Mouse (Mus musculus) liver, adult 2 months (tissue): ENCODE data around the gene Fars2. TPM values are rescaled to one million over a fixed set of nuclear protein-coding genes. Genes with fewer than 3 reads are reported as not detected.

ENCODE experiments used
- DNase-seq: peaks from one replicate; pipeline ENCODE4 v3.0.0-alpha.2; 2011; ENCODE audit warnings: low read depth, low spot score; ENCODE audit errors: extremely low read depth
- H3K27ac ChIP-seq: fragments of 200-500 bp; replicated peaks from 2 replicates; pipeline ENCODE4 v1.5.1; 2012; ENCODE audit warnings: low read depth, mild to moderate bottlenecking, control low read depth, inconsistent platforms, low read length; ENCODE audit not compliant: insufficient read depth
- H3K27me3 ChIP-seq: fragments of 200-500 bp; 2 replicates; pipeline ENCODE4 v1.6.1; 2012; ENCODE audit warnings: mild to moderate bottlenecking, moderate library complexity, low read length, inconsistent platforms; ENCODE audit not compliant: control insufficient read depth, insufficient read depth
- H3K36me3 ChIP-seq: fragments of 200-500 bp; 2 replicates; pipeline ENCODE4 v1.6.1; 2012; ENCODE audit warnings: low read length, inconsistent platforms; ENCODE audit not compliant: control insufficient read depth, insufficient read depth
- H3K4me1 ChIP-seq: fragments of 200-500 bp; 2 replicates; pipeline ENCODE4 v1.6.1; 2011; ENCODE audit warnings: low read length; ENCODE audit not compliant: control insufficient read depth, insufficient read depth
- H3K4me3 ChIP-seq: fragments of 200-500 bp; 2 replicates; pipeline ENCODE4 v1.5.1; 2011; ENCODE audit warnings: low read depth, mild to moderate bottlenecking, control low read depth, low read length, moderate library complexity; ENCODE audit not compliant: insufficient read depth
- H3K79me2 ChIP-seq: fragments of 200-500 bp; 2 replicates; pipeline ENCODE4 v1.6.1; 2012; ENCODE audit warnings: inconsistent platforms, mild to moderate bottlenecking, low read length, moderate library complexity; ENCODE audit not compliant: control insufficient read depth, insufficient read depth
- H3K9ac ChIP-seq: fragments of 200-500 bp; 2 replicates; pipeline ENCODE4 v1.6.1; 2012; ENCODE audit warnings: low read depth, mild to moderate bottlenecking, control low read depth, inconsistent platforms, low read length
- CTCF ChIP-seq: fragments of 200-500 bp; IDR thresholded peaks from 2 replicates; pipeline ENCODE4 v1.5.1; 2011; ENCODE audit warnings: low read depth, low read length, control low read depth
- POLR2A ChIP-seq: fragments of 200-500 bp; IDR thresholded peaks from 2 replicates; pipeline ENCODE4 v1.6.1; 2011; ENCODE audit warnings: low read length, control low read depth; ENCODE audit not compliant: insufficient read depth; ENCODE audit errors: extremely low read depth
- WGBS: fragments of 180-500 bp; shearing (Covaris S2); methylation state at CpG from one replicate; pipeline ENCODE4 v1.1.7; 2018; 5-methylcytosine and 5-hydroxymethylcytosine counted together
- polyA plus RNA-seq: library from polyadenylated mRNA; depleted of rRNA; stranded (reverse); fragments of >200 nt; gene quantifications from 2 replicates; pipeline ENCODE4 v1.2.3, GENCODE M21; 2012
- total RNA-seq: library from RNA; depleted of rRNA; stranded (reverse); fragments of >200 nt; gene quantifications from 2 replicates; pipeline ENCODE4 v1.2.3, GENCODE M21; 2014

Fars2 gene
- total and polyA plus RNA-seq, 2 experiments: 47.1 to 58.4 TPM

DNA sequence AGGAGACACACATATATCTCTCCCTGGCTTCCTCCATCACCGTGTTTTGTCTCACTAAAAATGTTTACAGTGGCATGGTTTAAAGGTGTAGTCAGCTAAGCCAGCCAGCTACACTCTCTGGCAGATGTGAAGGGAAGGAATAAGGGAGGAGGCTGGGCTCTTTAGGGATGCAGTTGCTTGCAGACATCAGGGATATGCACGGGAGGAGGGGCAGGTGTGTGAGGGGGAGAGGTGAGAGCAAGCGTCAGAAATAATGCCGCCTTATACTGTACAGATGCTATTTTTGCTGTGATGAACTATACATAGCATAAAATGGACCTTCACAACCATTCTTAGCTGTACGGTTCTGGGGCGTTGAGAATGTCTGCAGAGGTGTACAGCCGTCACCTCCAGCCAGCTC, 467.0 kb downstream of the Fars2 start:
- peaks cover 13% of the 10 kb centered on the region for H3K4me1 ChIP-seq
- WGBS: 73% methylated on average over 7 of the region's 7 CpGs
- DNase-seq: no peak
- no peak for TF ChIP-seq CTCF
- no peak for TF ChIP-seq POLR2A
- H3K36me3 ChIP-seq: no peaks in the 10 kb centered on the region
- no peak overlapping the region for H3K9ac ChIP-seq
- H3K27ac ChIP-seq: no peak overlapping the region
- no peaks in the 10 kb centered on the region for H3K79me2 ChIP-seq
- no peaks in the 10 kb centered on the region for H3K27me3 ChIP-seq
- no peak overlapping the region for H3K4me3 ChIP-seq

DNA sequence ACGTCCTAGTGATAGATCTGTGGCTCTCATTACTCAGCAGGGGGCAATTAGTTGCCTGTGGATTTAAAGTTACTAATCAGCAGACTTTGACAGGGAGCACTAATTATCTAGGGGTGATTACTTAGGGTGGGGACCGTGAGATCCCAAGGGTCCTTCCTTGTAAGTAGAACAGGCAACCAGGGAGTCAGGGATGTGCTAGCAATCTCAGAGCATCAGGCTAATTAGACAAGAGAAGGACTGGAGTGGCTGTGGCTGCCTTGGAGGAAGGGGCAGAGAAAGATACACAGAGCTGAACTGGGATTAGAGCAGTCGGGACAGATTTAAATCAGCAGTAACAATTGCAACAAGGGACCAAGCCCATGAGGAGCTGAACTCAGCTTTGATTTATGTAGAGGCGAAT, 471.9 kb downstream of the Fars2 start:
- 83% methylated on average over 4 of the region's 4 CpGs for WGBS
- TF ChIP-seq CTCF: no peak
- no peak for TF ChIP-seq POLR2A
- H3K36me3 ChIP-seq: no peaks in the 10 kb centered on the region
- H3K9ac ChIP-seq: no peak overlapping the region
- no peak overlapping the region for H3K27ac ChIP-seq
- H3K4me3 ChIP-seq: no peak overlapping the region
- DNase-seq: no peak
- H3K27me3 ChIP-seq: no peaks in the 10 kb centered on the region
- H3K4me1 ChIP-seq: no peaks in the 10 kb centered on the region
- H3K79me2 ChIP-seq: no peaks in the 10 kb centered on the region

DNA sequence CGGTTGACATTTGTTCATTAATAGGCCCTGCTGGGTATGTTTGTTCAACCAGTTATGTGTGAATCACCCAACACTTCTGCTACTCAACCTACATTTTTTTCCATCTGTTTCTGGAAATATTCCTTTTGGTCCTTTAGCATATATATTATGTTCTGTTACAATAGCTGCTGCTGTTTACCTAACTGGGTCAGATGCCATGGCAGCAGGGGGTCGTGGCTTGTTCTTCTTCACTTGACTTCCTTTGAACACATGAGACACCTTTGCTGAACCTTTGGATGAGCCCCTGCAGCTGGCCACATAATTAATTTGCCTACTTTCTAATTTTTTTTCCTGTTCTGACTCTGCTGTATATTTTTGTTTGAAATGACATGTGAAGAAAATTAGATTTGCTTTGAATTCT, 475.1 kb downstream of the Fars2 start:
- DNase-seq: no peak
- Histone ChIP-seq H3K4me1 (0 out of 2 replicates have a peak, but pooled peaks cover 3% of the 10 kb centered on the region), H3K36me3 (no peaks in the 10 kb centered on the region), H3K27ac (no peak overlapping the region), H3K79me2 (no peaks in the 10 kb centered on the region), H3K4me3 (no peak overlapping the region), H3K9ac (no peak overlapping the region), H3K27me3 (no peaks in the 10 kb centered on the region)
- no peak for TF ChIP-seq POLR2A
- no peak for TF ChIP-seq CTCF
- 64% methylated on average over 2 of the region's 2 CpGs for WGBS

DNA sequence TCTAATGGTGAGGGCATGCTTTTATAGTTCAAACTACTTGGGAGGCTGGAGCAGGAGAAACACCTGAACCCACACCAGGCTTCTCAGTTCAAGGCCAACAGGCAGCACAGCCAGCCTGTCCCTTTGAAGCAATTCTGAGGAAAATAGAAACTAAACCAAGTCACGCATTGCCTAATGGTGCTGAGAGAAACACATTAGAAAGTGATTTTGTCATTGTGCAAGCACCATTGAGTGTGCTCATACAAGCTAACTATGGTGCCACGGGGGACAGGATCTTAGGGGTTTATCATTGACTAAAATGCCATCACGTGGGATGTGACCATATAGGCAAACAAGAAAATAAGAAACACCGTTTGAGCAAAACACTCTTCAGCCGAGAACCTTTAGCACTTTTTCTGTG, 489.5 kb downstream of the Fars2 start:
- no peaks in the 10 kb centered on the region for H3K27me3 ChIP-seq
- no peak overlapping the region for H3K27ac ChIP-seq
- 37% methylated on average over 5 of the region's 5 CpGs for WGBS
- no peaks in the 10 kb centered on the region for H3K4me1 ChIP-seq
- TF ChIP-seq CTCF: no peak
- no peak for TF ChIP-seq POLR2A
- peak; percentile 62 for DNase-seq
- no peak overlapping the region for H3K4me3 ChIP-seq
- no peaks in the 10 kb centered on the region for H3K79me2 ChIP-seq
- H3K9ac ChIP-seq: no peak overlapping the region
- H3K36me3 ChIP-seq: no peaks in the 10 kb centered on the region

DNA sequence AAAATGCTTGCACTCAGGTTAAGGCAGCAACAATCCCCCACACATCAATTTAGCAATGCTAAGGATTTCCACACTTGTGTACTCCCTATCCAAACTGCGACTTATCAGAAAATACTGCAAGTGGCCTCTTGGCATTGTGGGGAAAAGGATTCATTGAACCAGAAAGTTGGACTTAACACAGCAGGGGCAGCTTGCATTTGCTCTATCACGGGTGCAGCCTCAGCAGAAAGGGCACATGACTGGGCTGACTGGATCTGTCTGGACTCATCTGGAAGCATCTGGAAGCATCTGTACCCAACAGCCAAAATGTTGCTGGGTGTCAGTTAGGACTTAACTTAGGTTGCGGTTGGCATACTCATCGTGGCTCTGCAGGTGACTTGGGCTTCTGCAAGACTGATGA, 490.7 kb downstream of the Fars2 start:
- DNase-seq: peak; percentile 69
- Histone ChIP-seq H3K27ac (no peak overlapping the region), H3K36me3 (no peaks in the 10 kb centered on the region), H3K9ac (no peak overlapping the region), H3K27me3 (no peaks in the 10 kb centered on the region), H3K4me1 (no peaks in the 10 kb centered on the region), H3K4me3 (no peak overlapping the region), H3K79me2 (no peaks in the 10 kb centered on the region)
- 71% methylated on average over 4 of the region's 4 CpGs for WGBS
- TF ChIP-seq CTCF: no peak
- TF ChIP-seq POLR2A: no peak

DNA sequence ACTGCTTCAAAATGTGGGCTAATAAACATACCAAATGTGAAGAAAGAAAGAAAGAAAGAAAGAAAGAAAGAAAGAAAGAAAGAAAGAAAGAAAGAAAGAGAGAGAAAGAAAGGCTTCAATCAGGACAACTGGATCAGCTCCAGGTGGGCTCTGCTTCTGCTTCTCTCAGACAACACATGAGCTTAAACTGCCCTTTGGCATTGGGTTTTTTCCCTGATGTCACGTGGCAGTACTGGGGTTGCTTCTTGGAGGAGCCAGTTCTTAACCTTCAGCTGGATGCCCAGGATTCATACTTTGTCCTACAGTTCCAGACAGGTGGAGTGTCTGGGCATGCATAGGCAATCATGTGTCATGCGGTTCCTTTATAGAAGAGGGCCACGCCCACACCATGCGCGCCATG, 493.2 kb downstream of the Fars2 start:
- Histone ChIP-seq H3K36me3 (no peaks in the 10 kb centered on the region), H3K4me1 (no peaks in the 10 kb centered on the region), H3K9ac (no peak overlapping the region), H3K27me3 (no peaks in the 10 kb centered on the region), H3K79me2 (no peaks in the 10 kb centered on the region), H3K27ac (no peak overlapping the region), H3K4me3 (no peak overlapping the region)
- no peak for DNase-seq
- 99% methylated on average over 5 of the region's 5 CpGs for WGBS
- TF ChIP-seq POLR2A: no peak
- no peak for TF ChIP-seq CTCF
